Mouse (Mus musculus): ENCODE measurements around the gene Srp72. TPM values are rescaled to one million over a fixed set of nuclear protein-coding genes. Genes with fewer than 3 reads are reported as not detected.
"Not testable (repeated sequence)": the region's sequence is repeated elsewhere in the genome, so short reads cannot be mapped to it uniquely, and the experiment has no call there.

Gene Srp72
- polyA plus RNA-seq, 1 experiment from 2014 or later, result 49.5 TPM

DNA sequence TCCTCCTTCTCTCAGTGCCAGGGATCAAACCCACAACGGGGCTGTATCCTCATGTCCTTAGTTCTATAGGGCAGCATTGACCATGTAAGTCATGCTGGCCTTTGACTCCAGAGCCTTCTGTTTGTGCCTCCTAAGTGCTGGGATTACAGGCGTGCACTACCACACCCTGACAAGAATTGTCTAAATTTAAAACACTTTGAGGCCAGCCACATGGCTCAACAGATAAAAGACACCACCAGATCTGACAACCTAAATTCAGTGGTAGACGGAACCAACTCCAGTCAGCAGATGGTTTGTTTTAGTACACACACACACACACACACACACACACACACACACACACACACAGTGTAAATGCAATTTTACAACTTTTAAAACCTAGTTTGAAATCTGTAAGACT is 53.6 kb downstream of the Srp72 start:
- Histone ChIP-seq H3K27ac (ENCODE audit: low read length) (no peak overlapping the region), H3K9me3 (ENCODE audit: low read length) (no peaks in the 10 kb centered on the region), H3K4me3 (ENCODE audit: low read depth, low read length) (no peak overlapping the region), H3K4me1 (ENCODE audit: insufficient read depth, low read depth, low read length) (no peaks in the 10 kb centered on the region), H3K9ac (replicated peaks; ENCODE audit: low read depth) (no peak overlapping the region), H3K27me3 (replicated peaks; ENCODE audit: insufficient read depth, low read length) (no peaks in the 10 kb centered on the region), H3K36me3 (ENCODE audit: insufficient read depth, low read length) (no peaks in the 10 kb centered on the region), H3K4me2 (replicated peaks; ENCODE audit: low read depth, low read length) (no peak overlapping the region)
- TF ChIP-seq EP300 (IDR thresholded peaks at IDR 0.05) (no peak), CTCF (IDR thresholded peaks at IDR 0.05) (no peak)
- no peak for DNase-seq (ENCODE audit: low spot score)
- no peak for ATAC-seq
- 66% methylated on average over 3 of the region's 3 CpGs for WGBS

DNA sequence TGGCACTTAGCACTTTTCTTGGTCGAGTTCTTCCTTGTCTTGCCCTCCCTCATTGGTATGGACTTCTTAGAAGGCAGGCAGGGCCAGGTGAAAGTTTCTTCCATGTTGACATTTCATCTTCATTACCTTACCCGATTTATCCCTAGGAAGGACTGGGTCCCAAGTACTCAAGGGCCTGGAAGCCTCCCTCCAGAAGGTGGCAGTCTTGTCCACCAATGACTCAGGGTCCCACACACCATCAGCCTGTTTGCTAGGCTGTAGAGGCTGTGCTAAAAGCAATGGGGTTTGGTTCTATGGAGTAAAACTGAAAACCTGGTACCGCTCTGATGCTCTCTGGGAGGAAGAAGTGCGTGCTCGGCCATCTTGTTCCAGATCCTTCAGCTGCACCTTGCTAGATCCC is 55.3 kb downstream of the Srp72 start:
- H3K4me3 ChIP-seq (ENCODE audit: low read depth, low read length), result no peak overlapping the region
- DNase-seq (ENCODE audit: low spot score), result peak; percentile 61
- no peaks in the 10 kb centered on the region for H3K4me1 ChIP-seq (ENCODE audit: insufficient read depth, low read depth, low read length)
- no peaks in the 10 kb centered on the region for H3K36me3 ChIP-seq (ENCODE audit: insufficient read depth, low read length)
- H3K27ac ChIP-seq (ENCODE audit: low read length), result no peak overlapping the region
- H3K9ac ChIP-seq (replicated peaks; ENCODE audit: low read depth), result no peak overlapping the region
- H3K9me3 ChIP-seq (ENCODE audit: low read length), result no peaks in the 10 kb centered on the region
- ATAC-seq, result peak; percentile 77
- TF ChIP-seq EP300 (IDR thresholded peaks at IDR 0.05) (no peak), CTCF (IDR thresholded peaks at IDR 0.05) (peak; percentile 89)
- 68% methylated on average over 5 of the region's 5 CpGs for WGBS
- no peak overlapping the region for H3K4me2 ChIP-seq (replicated peaks; ENCODE audit: low read depth, low read length)
- no peaks in the 10 kb centered on the region for H3K27me3 ChIP-seq (replicated peaks; ENCODE audit: insufficient read depth, low read length)

DNA sequence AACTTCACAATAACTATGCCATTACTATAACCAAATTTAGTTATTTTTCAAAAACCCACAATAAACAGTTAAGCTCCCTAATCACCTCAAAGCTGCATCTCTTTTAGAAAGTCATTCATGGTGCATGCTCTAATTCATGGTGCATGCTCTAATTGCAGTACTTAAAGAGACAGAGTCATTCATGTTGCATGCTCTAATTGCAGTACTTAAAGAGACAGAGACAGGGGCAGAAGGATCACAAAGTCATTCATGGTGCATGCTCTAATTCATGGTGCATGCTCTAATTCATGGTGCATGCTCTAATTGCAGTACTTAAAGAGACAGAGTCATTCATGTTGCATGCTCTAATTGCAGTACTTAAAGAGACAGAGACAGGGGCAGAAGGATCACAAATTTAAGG is 60.6 kb downstream of the Srp72 start:
- not testable (repeated sequence) for H3K9ac ChIP-seq (replicated peaks; ENCODE audit: low read depth); ATAC-seq; H3K4me2 ChIP-seq (replicated peaks; ENCODE audit: low read depth, low read length); DNase-seq (ENCODE audit: low spot score); H3K4me3 ChIP-seq (ENCODE audit: low read depth, low read length); H3K9me3 ChIP-seq (ENCODE audit: low read length); H3K27me3 ChIP-seq (replicated peaks; ENCODE audit: insufficient read depth, low read length); H3K4me1 ChIP-seq (ENCODE audit: insufficient read depth, low read depth, low read length); H3K36me3 ChIP-seq (ENCODE audit: insufficient read depth, low read length); H3K27ac ChIP-seq (ENCODE audit: low read length)

- Histone ChIP-seq H3K9ac (replicated peaks; ENCODE audit: low read depth) (no peak overlapping the region), H3K27ac (ENCODE audit: low read length) (no peak overlapping the region), H3K4me1 (ENCODE audit: insufficient read depth, low read depth, low read length) (no peaks in the 10 kb centered on the region), H3K36me3 (ENCODE audit: insufficient read depth, low read length) (no peaks in the 10 kb centered on the region), H3K4me3 (ENCODE audit: low read depth, low read length) (no peak overlapping the region), H3K9me3 (ENCODE audit: low read length) (no peaks in the 10 kb centered on the region), H3K4me2 (replicated peaks; ENCODE audit: low read depth, low read length) (no peak overlapping the region), H3K27me3 (replicated peaks; ENCODE audit: insufficient read depth, low read length) (no peaks in the 10 kb centered on the region)
- ATAC-seq (no peak), DNase-seq (ENCODE audit: low spot score) (no peak)
- TF ChIP-seq EP300 (IDR thresholded peaks at IDR 0.05), result no peak
- TF ChIP-seq CTCF (IDR thresholded peaks at IDR 0.05), result no peak
- WGBS, result 87% methylated on average over 10 of the region's 10 CpGs
Observed at GRCm38 (mm10) chr5:77038451-77038850, 64.0 kb downstream of the Srp72 start.

GRCm38 (mm10) chr5:77039391-77039790 is 64.9 kb downstream of the Srp72 start:
- Histone ChIP-seq H3K9ac (replicated peaks; ENCODE audit: low read depth) (no peak overlapping the region), H3K4me1 (ENCODE audit: insufficient read depth, low read depth, low read length) (no peaks in the 10 kb centered on the region), H3K27ac (ENCODE audit: low read length) (no peak overlapping the region), H3K4me2 (replicated peaks; ENCODE audit: low read depth, low read length) (no peak overlapping the region), H3K36me3 (ENCODE audit: insufficient read depth, low read length) (no peaks in the 10 kb centered on the region), H3K9me3 (ENCODE audit: low read length) (no peaks in the 10 kb centered on the region), H3K4me3 (ENCODE audit: low read depth, low read length) (no peak overlapping the region), H3K27me3 (replicated peaks; ENCODE audit: insufficient read depth, low read length) (no peaks in the 10 kb centered on the region)
- no peak for DNase-seq (ENCODE audit: low spot score)
- ATAC-seq, result no peak
- TF ChIP-seq EP300 (IDR thresholded peaks at IDR 0.05), result no peak
- no peak for TF ChIP-seq CTCF (IDR thresholded peaks at IDR 0.05)

DNA sequence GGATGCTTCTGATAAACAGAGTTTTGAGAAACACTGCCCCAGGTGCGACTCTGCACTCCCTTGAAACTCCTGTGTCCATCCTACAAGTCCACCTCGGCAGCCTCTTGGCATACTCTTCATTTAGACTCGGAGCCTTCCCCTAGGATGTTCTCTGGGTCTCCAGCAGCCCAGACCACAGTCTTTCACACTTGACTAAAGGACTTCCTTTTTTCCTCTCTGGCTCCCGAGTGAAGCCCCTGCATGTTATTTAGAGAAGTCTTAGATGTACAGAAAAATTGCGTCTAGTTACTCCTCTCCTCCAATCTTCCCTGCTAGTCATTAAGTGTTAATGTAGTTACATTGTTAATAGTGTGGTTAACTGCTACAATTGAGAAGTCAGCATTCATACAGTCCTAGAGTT is 69.9 kb downstream of the Srp72 start:
- no peak for ATAC-seq
- Histone ChIP-seq H3K4me3 (ENCODE audit: low read depth, low read length) (no peak overlapping the region), H3K9ac (replicated peaks; ENCODE audit: low read depth) (no peak overlapping the region)

More for the DNA sequence above, 69.9 kb downstream of the Srp72 start:
- no peak overlapping the region for H3K4me2 ChIP-seq (replicated peaks; ENCODE audit: low read depth, low read length)
- WGBS, result 54% methylated on average over 5 of the region's 5 CpGs
- no peak for DNase-seq (ENCODE audit: low spot score)
- no peaks in the 10 kb centered on the region for H3K27me3 ChIP-seq (replicated peaks; ENCODE audit: insufficient read depth, low read length)
- no peaks in the 10 kb centered on the region for H3K4me1 ChIP-seq (ENCODE audit: insufficient read depth, low read depth, low read length)
- H3K27ac ChIP-seq (ENCODE audit: low read length), result no peak overlapping the region
- no peaks in the 10 kb centered on the region for H3K36me3 ChIP-seq (ENCODE audit: insufficient read depth, low read length)
- H3K9me3 ChIP-seq (ENCODE audit: low read length), result no peaks in the 10 kb centered on the region
- TF ChIP-seq CTCF (IDR thresholded peaks at IDR 0.05), result no peak
- no peak for TF ChIP-seq EP300 (IDR thresholded peaks at IDR 0.05)

Other genes with a start within 250 kb of the Srp72 start
- 7.2 and 8.0 TPM in 2 replicates for gene Aasdh, start 69.2 kb upstream of the Srp72 start, polyA plus RNA-seq (2015; fragmentation: Nextera tagmentation; extraction: Ambion mirVana)
- 166 and 167 TPM in 2 replicates for gene Paics, start 23.4 kb upstream of the Srp72 start, polyA plus RNA-seq (2015; fragmentation: Nextera tagmentation; extraction: Ambion mirVana)
- gene Ppat, start 23.1 kb upstream of the Srp72 start, polyA plus RNA-seq (2015; fragmentation: Nextera tagmentation; extraction: Ambion mirVana), result 12.5 and 14.0 TPM in 2 replicates
- gene Arl9, start 29.4 kb downstream of the Srp72 start, polyA plus RNA-seq (2015; fragmentation: Nextera tagmentation; extraction: Ambion mirVana), result not detected in 2 replicates
- 0.80 and 1.2 TPM in 2 replicates for gene Thegl, start 41.3 kb downstream of the Srp72 start, polyA plus RNA-seq (2015; fragmentation: Nextera tagmentation; extraction: Ambion mirVana)
- gene Hopx, start 140.4 kb downstream of the Srp72 start, polyA plus RNA-seq (2015; fragmentation: Nextera tagmentation; extraction: Ambion mirVana), result 49.0 and 49.5 TPM in 2 replicates
- 5.2 and 8.5 TPM in 2 replicates for gene Spink2, start 236.8 kb downstream of the Srp72 start, polyA plus RNA-seq (2015; fragmentation: Nextera tagmentation; extraction: Ambion mirVana)